17 mouse cellular contexts compared by ENCODE assay signal in genomic region chr16:32906727-32907126, GRCm38 (mm10). TPM values are rescaled to one million over a fixed set of nuclear protein-coding genes. Genes with fewer than 3 reads are reported as not detected.
DNase-seq lines count a peak whose midpoint lies in the region; ATAC-seq and TF ChIP-seq lines count a peak whose summit lies in the region.
"Had no signal": no experiment of that assay in that cellular context is flagged by ENCODE, and none has a peak within 500 bp of the region (broad histone marks: within the 10 kb centered on the region; RNA-seq: fewer than 3 reads in every experiment).

No protein-coding gene starts in this region.

- WGBS in kidney, postnatal 0 days: 16% methylated on average over 8 of the region's 8 CpGs
- WGBS in forebrain, embryonic 15.5 days: 92% methylated on average over 8 of the region's 8 CpGs
- 91% methylated on average over 8 of the region's 8 CpGs for WGBS in midbrain, embryonic 10.5 days

- H3K27me3 ChIP-seq in kidney, postnatal 0 days (ENCODE audit: insufficient read depth, low read length): no peaks in the 10 kb centered on the region
- no peaks in the 10 kb centered on the region for H3K27me3 ChIP-seq in forebrain, embryonic 15.5 days
- no peaks in the 10 kb centered on the region for H3K27me3 ChIP-seq in midbrain, embryonic 10.5 days (ENCODE audit: low read depth, poor library complexity, severe bottlenecking)
- H3K27me3 ChIP-seq: Patski had no signal

- ATAC-seq in kidney, postnatal 0 days (replicated peaks; ENCODE audit: low FRiP score, low read depth): no peak
- ATAC-seq in forebrain, embryonic 15.5 days (replicated peaks): no peak
- ATAC-seq: hindbrain, postnatal 0 days; midbrain, embryonic 16.5 days; Patski had no signal

- no peak overlapping the region for H3K9ac ChIP-seq in kidney, postnatal 0 days (ENCODE audit: low read depth, low read length)
- no peak overlapping the region for H3K9ac ChIP-seq in forebrain, embryonic 15.5 days (replicated peaks)
- H3K9ac ChIP-seq: liver, embryonic 14.5 days had no signal

- H3K36me3 ChIP-seq in kidney, postnatal 0 days (ENCODE audit: insufficient read depth, low read length): peaks cover 11% of the 10 kb centered on the region; the same call in 1 of the 2 replicates
- H3K36me3 ChIP-seq in forebrain, embryonic 15.5 days: peaks cover 28% of the 10 kb centered on the region
- H3K36me3 ChIP-seq in midbrain, embryonic 10.5 days: peaks cover 47% of the 10 kb centered on the region

- H3K4me1 ChIP-seq in kidney, postnatal 0 days (replicated peaks; ENCODE audit: insufficient read depth, low read length): no peaks in the 10 kb centered on the region; the same call in 1 of the 2 replicates
- H3K4me1 ChIP-seq in forebrain, embryonic 15.5 days: no peaks in the 10 kb centered on the region
- no peaks in the 10 kb centered on the region for H3K4me1 ChIP-seq in midbrain, embryonic 10.5 days
- H3K4me1 ChIP-seq: limb, embryonic 10.5 days had no signal

- H3K4me2 ChIP-seq in kidney, postnatal 0 days (ENCODE audit: low read length): no peak overlapping the region
- no peak overlapping the region for H3K4me2 ChIP-seq in forebrain, embryonic 15.5 days (replicated peaks)

- no peaks in the 10 kb centered on the region for H3K9me3 ChIP-seq in kidney, postnatal 0 days (replicated peaks; ENCODE audit: low read length)
- no peaks in the 10 kb centered on the region for H3K9me3 ChIP-seq in forebrain, embryonic 15.5 days
- no peaks in the 10 kb centered on the region for H3K9me3 ChIP-seq in midbrain, embryonic 10.5 days (replicated peaks)
- H3K9me3 ChIP-seq: limb, embryonic 10.5 days had no signal

- peak; percentile 31 for DNase-seq in kidney, adult 11 months
- DNase-seq in kidney, adult 18-20 months: no peak
- DNase-seq in urinary bladder, postnatal 14 days (ENCODE audit: low spot score): peak; percentile 16
- no peak for DNase-seq in urinary bladder, postnatal 4 days (ENCODE audit: low spot score in 2 of 2)
- peak; percentile 58 for DNase-seq in kidney, postnatal 0 days (ENCODE audit: low spot score)
- peak; percentile 10 for DNase-seq in skeletal muscle tissue, adult 2 months (ENCODE audit: low read depth, low spot score)
- DNase-seq in midbrain, embryonic 10.5 days (ENCODE audit: low spot score): no peak
- DNase-seq: cerebellum, adult 9-11 months; gastrocnemius, postnatal 25 days; heart, postnatal 14 days had no signal

- H3K27ac ChIP-seq in kidney, postnatal 0 days: 0 out of 2 replicates have a peak overlapping the region, but pooled peaks have one; percentile 20
- H3K27ac ChIP-seq in forebrain, embryonic 15.5 days (replicated peaks): no peak overlapping the region
- no peak overlapping the region for H3K27ac ChIP-seq in midbrain, embryonic 10.5 days (replicated peaks)
- H3K27ac ChIP-seq: hindbrain, postnatal 0 days; limb, embryonic 10.5 days; liver, embryonic 14.5 days; macrophage had no signal

- TF ChIP-seq CTCF in kidney, postnatal 0 days (IDR thresholded peaks at IDR 0.05; ENCODE audit: low read depth): no peak

- no peak overlapping the region for H3K4me3 ChIP-seq in kidney, postnatal 0 days (replicated peaks; ENCODE audit: low read depth, low read length)
- H3K4me3 ChIP-seq in forebrain, embryonic 15.5 days: no peak overlapping the region
- H3K4me3 ChIP-seq in midbrain, embryonic 10.5 days: no peak overlapping the region
- H3K4me3 ChIP-seq: limb, embryonic 10.5 days had no signal

RNA-seq across cellular contexts. Expression of gene Lrch3, which starts 7.2 kb away (rescaled TPM):
- polyA plus RNA-seq in kidney, postnatal 0 days (2015; fragmentation: Nextera tagmentation; extraction: Ambion mirVana): 14.1 and 15.6 TPM in 2 replicates
- 36.5 and 39.4 TPM in 2 replicates for polyA plus RNA-seq in forebrain, embryonic 15.5 days (2015; fragmentation: Nextera tagmentation; extraction: Ambion mirVana)
- polyA plus RNA-seq in midbrain, embryonic 10.5 days (2016; fragmentation: Nextera tagmentation; extraction: Ambion mirVana): 32.1 and 40.3 TPM in 2 replicates

RNA-seq across cellular contexts. Expression of gene Rubcn, which starts 29.2 kb away (rescaled TPM):
- polyA plus RNA-seq in kidney, postnatal 0 days (2015; fragmentation: Nextera tagmentation; extraction: Ambion mirVana): 12.0 and 14.1 TPM in 2 replicates
- polyA plus RNA-seq in forebrain, embryonic 15.5 days (2015; fragmentation: Nextera tagmentation; extraction: Ambion mirVana): 32.3 and 33.7 TPM in 2 replicates
- 19.0 and 22.0 TPM in 2 replicates for polyA plus RNA-seq in midbrain, embryonic 10.5 days (2016; fragmentation: Nextera tagmentation; extraction: Ambion mirVana)

RNA-seq across cellular contexts. Expression of gene Fyttd1, which starts 29.4 kb away (rescaled TPM):
- polyA plus RNA-seq in kidney, postnatal 0 days (2015; fragmentation: Nextera tagmentation; extraction: Ambion mirVana): 113 and 115 TPM in 2 replicates
- polyA plus RNA-seq in forebrain, embryonic 15.5 days (2015; fragmentation: Nextera tagmentation; extraction: Ambion mirVana): 110 and 122 TPM in 2 replicates
- polyA plus RNA-seq in midbrain, embryonic 10.5 days (2016; fragmentation: Nextera tagmentation; extraction: Ambion mirVana): 92.6 and 95.0 TPM in 2 replicates

Comparison
In these comparisons a context has a peak if more than half of its experiments do, and no peak if none do; other contexts are left out.
1. DNase-seq: peak in kidney, adult 11 months (single experiment), urinary bladder, postnatal 14 days (single experiment), kidney, postnatal 0 days (single experiment) and skeletal muscle tissue, adult 2 months (single experiment); none in kidney, adult 18-20 months (single experiment), urinary bladder, postnatal 4 days (0 of 2) and midbrain, embryonic 10.5 days (single experiment).